Mouse (Mus musculus): ENCODE results near the gene H2-T24.

Gene H2-T24

DNA sequence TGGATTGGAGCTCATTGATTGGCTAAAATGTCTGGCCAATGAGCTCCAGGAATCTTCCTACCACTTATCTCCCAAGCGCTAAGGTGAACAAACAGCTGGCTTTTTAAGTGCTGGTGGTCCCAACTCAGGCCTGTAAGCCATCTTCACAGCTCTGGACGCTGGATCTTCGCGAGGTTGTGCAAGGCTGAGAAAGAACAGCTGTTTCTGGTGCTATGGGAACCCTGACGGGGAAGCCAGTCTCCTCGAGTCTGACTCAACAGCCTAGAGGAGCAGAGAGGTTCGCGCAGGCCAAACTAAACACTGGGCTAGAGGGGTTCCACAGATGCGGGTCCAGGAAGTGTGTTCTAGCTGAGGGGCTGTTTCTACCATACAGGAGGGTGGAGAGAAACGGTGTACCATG is 28.6 kb downstream of the H2-T24 start:
- in situ Hi-C loops (cut with MboI), result loop anchor here (10.0 kb wide), 2 partner anchors 53 to 157 kb away; partner anchors contain the start of genes Gm6034, H2-T22 and Tubb5

GRCm38 (mm10) chr17:35981776-35982175 is 38.6 kb downstream of the H2-T24 start:
- in situ Hi-C loops (cut with MboI), result no loop called here

- in situ Hi-C loops (cut with MboI), result no loop called here
These were observed 40.0 kb downstream of the H2-T24 start for GRCm38 (mm10) chr17:35980363-35980754.

GRCm38 (mm10) chr17:35979401-35980362 is 40.7 kb downstream of the H2-T24 start, which contains the start of the genes Gnl1 and Prr3:
Gnl1 (plus strand) TSS chr17:35979851.
Prr3 (minus strand) TSS chr17:35980236.
- in situ Hi-C loops (cut with MboI), result no loop called here

GRCm38 (mm10) chr17:35978811-35979400 is 41.5 kb downstream of the H2-T24 start:
- in situ Hi-C loops (cut with MboI), result no loop called here

DNA sequence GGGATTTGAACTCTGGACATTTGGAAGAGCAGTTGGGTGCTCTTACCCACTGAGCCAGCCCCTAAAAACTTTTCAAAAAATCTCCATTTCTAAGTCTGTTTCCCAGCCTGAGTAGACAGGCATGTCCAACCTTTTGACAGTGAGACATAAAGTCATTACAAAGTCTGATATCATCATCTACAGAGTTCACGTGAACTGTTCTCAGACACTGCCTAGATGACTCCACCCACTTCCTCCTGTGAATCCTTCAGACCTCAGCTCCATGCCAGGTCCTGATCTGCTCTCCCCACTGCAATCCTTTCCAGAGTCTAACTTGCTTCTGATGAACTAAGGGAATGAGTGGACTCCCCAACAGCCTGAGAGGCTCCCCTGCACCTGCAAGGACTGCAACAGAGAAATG is 48.2 kb downstream of the H2-T24 start:
- in situ Hi-C loops (cut with MboI), result no loop called here

GRCm38 (mm10) chr17:35969418-35970389 is 50.7 kb downstream of the H2-T24 start, which contains the start of gene Abcf1:
Abcf1 (minus strand) TSS chr17:35969761.
- in situ Hi-C loops (cut with MboI), result no loop called here

DNA sequence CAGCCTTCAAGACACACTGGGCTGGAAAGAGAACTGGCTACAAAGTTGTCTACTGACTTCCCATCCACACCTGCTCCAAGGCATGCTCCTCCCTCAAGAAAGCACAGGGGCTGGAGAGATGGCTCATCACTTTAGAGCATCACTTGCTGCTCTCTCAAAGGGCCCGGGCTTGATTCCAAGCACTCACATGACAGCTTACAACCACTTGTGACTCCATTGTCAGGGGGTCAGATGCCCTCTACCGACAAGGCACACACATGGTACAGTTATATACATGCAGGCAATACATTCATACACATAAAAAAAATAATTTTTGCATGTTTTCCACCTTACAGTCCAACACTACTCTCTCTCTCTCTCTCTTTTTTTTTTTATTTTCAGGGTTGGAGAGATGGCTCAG is 52.7 kb downstream of the H2-T24 start:
- in situ Hi-C loops (cut with MboI), result no loop called here

GRCm38 (mm10) chr17:35963279-35963678 is 57.1 kb downstream of the H2-T24 start:
- in situ Hi-C loops (cut with MboI), result no loop called here

GRCm38 (mm10) chr17:35958533-35959223 is 61.7 kb downstream of the H2-T24 start:
- in situ Hi-C loops (cut with MboI), result no loop called here
